Comparison of ENCODE assay signal across 22 mouse cellular contexts in genomic region chr2:143565062-143565461, GRCm38 (mm10). TPM values are rescaled to one million over a fixed set of nuclear protein-coding genes. Genes with fewer than 3 reads are reported as not detected.
A peak's percentile ranks its signal among the peaks of the same experiment; 100 is the strongest.
DNase-seq lines count a peak whose midpoint lies in the region; ATAC-seq and TF ChIP-seq lines count a peak whose summit lies in the region.
"Had no signal": no experiment of that assay in that cellular context is flagged by ENCODE, and none has a peak within 500 bp of the region (broad histone marks: within the 10 kb centered on the region; RNA-seq: fewer than 3 reads in every experiment).

No protein-coding gene starts in this region.

- H3K36me3 ChIP-seq in embryonic facial prominence, embryonic 14.5 days (ENCODE audit: control insufficient read depth, insufficient read depth, low read length): no peaks in the 10 kb centered on the region
- H3K36me3 ChIP-seq in embryonic facial prominence, embryonic 10.5 days (replicated peaks): no peaks in the 10 kb centered on the region
- H3K36me3 ChIP-seq in CH12.LX (replicated peaks in 1 of 2; ENCODE audit: control insufficient read depth in 1 of 2, insufficient read depth in 1 of 2, low read length in 1 of 2) (no peaks in the 10 kb centered on the region), MEL (ENCODE audit: control insufficient read depth in 1 of 2, insufficient read depth in 2 of 2, low read length in 2 of 2) (no peaks in the 10 kb centered on the region)
- H3K36me3 ChIP-seq: G1E had no signal

- no peaks in the 10 kb centered on the region for H3K27me3 ChIP-seq in embryonic facial prominence, embryonic 14.5 days (replicated peaks; ENCODE audit: control insufficient read depth, insufficient read depth, low read length)
- H3K27me3 ChIP-seq in embryonic facial prominence, embryonic 10.5 days (replicated peaks; ENCODE audit: low read depth, poor library complexity, severe bottlenecking): no peaks in the 10 kb centered on the region
- H3K27me3 ChIP-seq in CH12.LX (replicated peaks): peaks cover 21% of the 10 kb centered on the region
- no peaks in the 10 kb centered on the region for H3K27me3 ChIP-seq in MEL (ENCODE audit: control insufficient read depth in 1 of 2, insufficient read depth in 2 of 2, low read length in 2 of 2)
- H3K27me3 ChIP-seq: Patski had no signal

- H3K4me2 ChIP-seq in embryonic facial prominence, embryonic 14.5 days (ENCODE audit: low read depth, low read length): no peak overlapping the region
- no peak overlapping the region for H3K4me2 ChIP-seq in CH12.LX (ENCODE audit: insufficient read depth, low read depth, poor library complexity, severe bottlenecking)

- no peak for DNase-seq in embryonic facial prominence, embryonic 14.5 days (ENCODE audit: low spot score)
- no peak for DNase-seq in embryonic facial prominence, embryonic 10.5 days (ENCODE audit: low spot score)
- peak; percentile 29 for DNase-seq in CH12.LX (ENCODE audit: extremely low read depth)
- DNase-seq in MEL (ENCODE audit: low read depth, low spot score): peak; percentile 9
- no peak for DNase-seq in heart, adult 8-10 months (ENCODE audit: low spot score)
- no peak for DNase-seq in cerebellum, adult 18-20 months
- DNase-seq in spleen, postnatal 10 days (ENCODE audit: low spot score in 2 of 2): no peak
- DNase-seq: adrenal gland, adult 2 months; adrenal gland, adult 8-10 months; adrenal gland, postnatal 10 days; adrenal gland, postnatal 14 days; adrenal gland, postnatal 25 days; B cell, adult 2 months; cerebellum, adult 11 months; cerebellum, adult 11-12 months; cerebellum, adult 2 months; cerebellum, adult 8-10 months had no signal

- H3K4me3 ChIP-seq in embryonic facial prominence, embryonic 14.5 days (ENCODE audit: low read depth, low read length): no peak overlapping the region
- no peak overlapping the region for H3K4me3 ChIP-seq in embryonic facial prominence, embryonic 10.5 days
- H3K4me3 ChIP-seq in CH12.LX (replicated peaks in 1 of 3; ENCODE audit: low read depth in 2 of 3, low read length in 2 of 3, poor library complexity in 1 of 3) (no peak overlapping the region), MEL (ENCODE audit: control insufficient read depth in 1 of 2, insufficient read depth in 1 of 2, low read depth in 2 of 2, low read length in 2 of 2) (no peak overlapping the region)

- no peaks in the 10 kb centered on the region for H3K4me1 ChIP-seq in embryonic facial prominence, embryonic 14.5 days (ENCODE audit: control insufficient read depth, insufficient read depth, low read length)
- H3K4me1 ChIP-seq in embryonic facial prominence, embryonic 10.5 days: no peaks in the 10 kb centered on the region
- H3K4me1 ChIP-seq in CH12.LX (ENCODE audit: control insufficient read depth in 1 of 2, insufficient read depth in 2 of 2) (peaks cover 0 to 3% of the 10 kb centered on the region in 2 experiments; a peak in 2 of 4 replicates), MEL (ENCODE audit: control insufficient read depth in 1 of 2, insufficient read depth in 2 of 2, low read length in 2 of 2) (no peaks in the 10 kb centered on the region)

- TF ChIP-seq RAD21 in CH12.LX (IDR thresholded peaks at IDR 0.05; ENCODE audit: low read depth, low read length) (no peak), MEL (IDR thresholded peaks at IDR 0.05; ENCODE audit: low read depth, low read length) (no peak)

- H3K9ac ChIP-seq in embryonic facial prominence, embryonic 14.5 days (ENCODE audit: low read depth, low read length): no peak overlapping the region
- H3K9ac ChIP-seq in CH12.LX (ENCODE audit: insufficient read depth, low read depth) (no peak overlapping the region), MEL (ENCODE audit: control insufficient read depth, low read depth, low read length, poor library complexity, severe bottlenecking) (no peak overlapping the region)

- no peaks in the 10 kb centered on the region for H3K9me3 ChIP-seq in embryonic facial prominence, embryonic 14.5 days (ENCODE audit: control insufficient read depth, low read length)
- H3K9me3 ChIP-seq in embryonic facial prominence, embryonic 10.5 days: no peaks in the 10 kb centered on the region
- H3K9me3 ChIP-seq in CH12.LX (replicated peaks; ENCODE audit: low read length) (no peaks in the 10 kb centered on the region), MEL (replicated peaks; ENCODE audit: insufficient read depth, low read length) (no peaks in the 10 kb centered on the region; the same call in 1 of the 2 replicates)

- in situ Hi-C loops in CH12.LX (cut with MboI; ENCODE audit: low pct_ligation_motif_present, low pct_unique_long_range_greater_than_20kb, low sequenced_read_pairs): no loop called here

- 70% methylated on average over 2 of the region's 2 CpGs for WGBS in embryonic facial prominence, embryonic 14.5 days
- WGBS in embryonic facial prominence, embryonic 10.5 days: 68% methylated on average over 2 of the region's 2 CpGs

- no peak for TF ChIP-seq CTCF in CH12.LX (conservative IDR thresholded peaks at IDR 0.05 in 1 of 2, IDR thresholded peaks at IDR 0.05 in 1 of 2; ENCODE audit: low read depth in 2 of 2, low read length in 2 of 2)
- TF ChIP-seq CTCF in MEL (IDR thresholded peaks at IDR 0.05 in 2 of 3, conservative IDR thresholded peaks at IDR 0.05 in 1 of 3; ENCODE audit: control insufficient read depth in 1 of 3, insufficient read depth in 1 of 3, low read depth in 2 of 3, low read length in 3 of 3, poor library complexity in 1 of 3, severe bottlenecking in 1 of 3): no peak

- dilution Hi-C loops in CH12.LX (cut with MboI; ENCODE audit: extremely low pct_ligation_motif_present, extremely low pct_unique_long_range_greater_than_20kb, low sequenced_read_pairs): no loop called here

- no peak for TF ChIP-seq EP300 in CH12.LX (IDR thresholded peaks at IDR 0.05; ENCODE audit: low read length)
- TF ChIP-seq EP300 in MEL (IDR thresholded peaks at IDR 0.05; ENCODE audit: low read depth in 1 of 2, low read length in 2 of 2): no peak

- ATAC-seq in embryonic facial prominence, embryonic 14.5 days (ENCODE audit: low read depth): 0 out of 2 replicates have a peak, but pooled peaks have one; percentile 15
- 0 out of 2 replicates have a peak, but pooled peaks have one; percentile 14 for ATAC-seq in granulocyte monocyte progenitor cell, adult 5-6 weeks (replicated peaks; ENCODE audit: poor library complexity, severe bottlenecking)
- ATAC-seq: activated CD4-positive, CD25-positive, alpha-beta regulatory T cell, adult 4 months; CD4-positive, CD25-positive, alpha-beta regulatory T cell, adult 4 months; Patski had no signal

- no peaks in the 10 kb centered on the region for H3K79me2 ChIP-seq in CH12.LX (replicated peaks; ENCODE audit: control insufficient read depth, extremely low read depth, insufficient read depth, poor library complexity, severe bottlenecking)
- no peaks in the 10 kb centered on the region for H3K79me2 ChIP-seq in MEL (ENCODE audit: control insufficient read depth, insufficient read depth, low read length, poor library complexity)

- no peak overlapping the region for H3K27ac ChIP-seq in embryonic facial prominence, embryonic 14.5 days (replicated peaks; ENCODE audit: low read depth, low read length)
- no peak overlapping the region for H3K27ac ChIP-seq in embryonic facial prominence, embryonic 10.5 days (replicated peaks)
- H3K27ac ChIP-seq in CH12.LX (ENCODE audit: insufficient read depth, low read depth) (no peak overlapping the region), MEL (ENCODE audit: control insufficient read depth, low read depth, low read length) (no peak overlapping the region)

- no peak for TF ChIP-seq POLR2A in CH12.LX (IDR thresholded peaks at IDR 0.05; ENCODE audit: low read depth, low read length)
- no peak for TF ChIP-seq POLR2A in MEL (IDR thresholded peaks at IDR 0.05; ENCODE audit: control insufficient read depth in 1 of 2, insufficient read depth in 1 of 2, low read depth in 1 of 2, low read length in 2 of 2, poor library complexity in 1 of 2)

TF ChIP-seq in CH12.LX, 34 proteins besides CTCF, POLR2A, EP300 and RAD21:
- TF ChIP-seq BHLHE40 (IDR thresholded peaks at IDR 0.05; ENCODE audit: low read depth, low read length): peak; percentile 91
- TF ChIP-seq ELF1 (IDR thresholded peaks at IDR 0.05; ENCODE audit: low read depth, low read length): no peak

TF ChIP-seq in MEL, 35 proteins besides CTCF, POLR2A, EP300 and RAD21:
- TF ChIP-seq POLR2AphosphoS2 (IDR thresholded peaks at IDR 0.05; ENCODE audit: low read length): no peak
- no peak for TF ChIP-seq SIN3A (IDR thresholded peaks at IDR 0.05; ENCODE audit: low read length)
- TF ChIP-seq USF2 (IDR thresholded peaks at IDR 0.05; ENCODE audit: borderline replicate concordance in 1 of 2, insufficient read depth in 1 of 2, low read depth in 1 of 2, low read length in 2 of 2): no peak
- no peak for TF ChIP-seq MYC (IDR thresholded peaks at IDR 0.05; ENCODE audit: low read depth, low read length)
- TF ChIP-seq ZNF384 (IDR thresholded peaks at IDR 0.05; ENCODE audit: low read depth, low read length): no peak
- no peak for TF ChIP-seq KAT2A (conservative IDR thresholded peaks at IDR 0.05; ENCODE audit: low read depth, low read length)
- no peak for TF ChIP-seq NELFE (IDR thresholded peaks at IDR 0.05; ENCODE audit: low read depth, low read length)
- TF ChIP-seq ZKSCAN1 (IDR thresholded peaks at IDR 0.05; ENCODE audit: low read depth, low read length): no peak

RNA-seq across cellular contexts. Expression of gene Pcsk2, which starts 19.1 kb away (rescaled TPM):
- 2.7 and 3.3 TPM in 2 replicates for polyA plus RNA-seq in embryonic facial prominence, embryonic 14.5 days (2014; fragmentation: Nextera tagmentation; extraction: Ambion mirVana)
- polyA plus RNA-seq in embryonic facial prominence, embryonic 10.5 days (2016; fragmentation: Nextera tagmentation; extraction: Ambion mirVana): 0.88 and 0.93 TPM in 2 replicates
- total RNA-seq in CH12.LX (2012; rRNA removed) (not detected in 2 replicates), CH12.LX (2014; rRNA removed) (not detected in 2 replicates), MEL (2012; rRNA removed) (not detected in 2 replicates)
- polyA plus RNA-seq in CH12.LX (2012; ENCODE audit: insufficient read length, low read depth) (not detected in 2 replicates), MEL (2012; ENCODE audit: insufficient read depth in 1 of 2, insufficient read length in 2 of 2, low read depth in 1 of 2, low replicate concordance in 2 of 2, missing spikeins in 1 of 2) (not detected)
- not detected in 2 replicates for total RNA-seq in granulocyte monocyte progenitor cell, adult 5-6 weeks (2014; fragmentation: Nextera tagmentation)
- not detected in 2 replicates for total RNA-seq in granulocyte monocyte progenitor cell, adult 5-6 weeks (2017)
- total RNA-seq in heart, adult 8-10 months (2022): under 1 TPM in 2 of 4 experiments, not detected in 2; 0.06 TPM
- polyA plus RNA-seq: activated CD4-positive, CD25-positive, alpha-beta regulatory T cell, adult 4 months; G1E; Patski had no signal

Comparison
In these comparisons a context has a peak if more than half of its experiments do, and no peak if none do; other contexts are left out.
1. DNase-seq: peak in CH12.LX (single experiment) and MEL (single experiment); none in embryonic facial prominence, embryonic 14.5 days (single experiment), embryonic facial prominence, embryonic 10.5 days (single experiment), heart, adult 8-10 months (single experiment), cerebellum, adult 18-20 months (0 of 2) and spleen, postnatal 10 days (0 of 2).